Mouse (Mus musculus) bone marrow macrophage, adult 2 months (primary cell): ENCODE measurements around the gene Rtkn2. TPM values are rescaled to one million over a fixed set of nuclear protein-coding genes. Genes with fewer than 3 reads are reported as not detected.

ENCODE experiments used
- H3K27ac ChIP-seq: 2 replicates; pipeline ENCODE4 v1.5.1; 2012; ENCODE audit warnings: low read depth, low read length; ENCODE audit not compliant: insufficient read depth
- H3K4me1 ChIP-seq: 2 replicates; pipeline ENCODE4 v1.6.1; 2012; ENCODE audit warnings: low read length; ENCODE audit not compliant: control insufficient read depth, insufficient read depth
- H3K4me3 ChIP-seq: 2 replicates; pipeline ENCODE4 v1.5.1; 2012; ENCODE audit warnings: mild to moderate bottlenecking, low read length, moderate library complexity; ENCODE audit not compliant: insufficient read depth
- CTCF ChIP-seq: IDR thresholded peaks from 2 replicates; pipeline ENCODE4 v1.5.1; 2012; ENCODE audit warnings: low read depth, mild to moderate bottlenecking, low read length, moderate library complexity
- POLR2A ChIP-seq: IDR thresholded peaks from 2 replicates; pipeline ENCODE4 v1.6.1; 2012; ENCODE audit warnings: mild to moderate bottlenecking, low read depth, low read length, borderline replicate concordance
- polyA plus RNA-seq: library from polyadenylated mRNA; stranded (reverse); fragments of >200 nt; gene quantifications from 2 replicates; pipeline ENCODE4 v1.2.4, GENCODE M21; 2012; ENCODE audit not compliant: missing spikeins, insufficient read depth, insufficient read length

Gene Rtkn2
- polyA plus RNA-seq, 1 experiment, result 1.7 TPM

DNA sequence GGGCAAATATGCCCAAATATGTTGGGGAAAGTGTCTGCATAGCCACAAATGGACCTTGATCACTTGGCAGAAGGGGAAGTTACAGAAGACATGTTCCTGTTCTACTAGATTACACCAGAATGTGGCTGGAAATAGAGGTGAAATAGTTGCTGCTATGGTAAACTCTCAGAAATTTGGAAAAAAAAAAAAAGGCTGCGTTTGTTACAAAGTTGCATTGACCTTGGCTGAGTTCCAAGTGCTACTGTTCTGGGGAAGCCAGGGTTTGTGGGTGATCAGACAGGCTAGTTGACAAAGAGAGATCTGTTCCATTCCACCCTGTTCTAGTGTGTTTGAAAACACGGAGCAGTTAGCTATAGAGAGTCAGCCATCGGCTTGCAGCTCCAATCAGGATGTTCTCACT, 19.4 kb upstream of the Rtkn2 start:
- Histone ChIP-seq H3K27ac (peak overlapping the region; percentile 64), H3K4me1 (peaks cover 12% of the 10 kb centered on the region), H3K4me3 (no peak overlapping the region)
- no peak for TF ChIP-seq POLR2A
- TF ChIP-seq CTCF, result no peak

GRCm38 (mm10) chr10:67962496-67962895, 16.9 kb upstream of the Rtkn2 start:
- no peak for TF ChIP-seq CTCF
- no peak for TF ChIP-seq POLR2A
- Histone ChIP-seq H3K4me3 (no peak overlapping the region), H3K4me1 (peaks cover 26% of the 10 kb centered on the region), H3K27ac (no peak overlapping the region)

- H3K4me3 ChIP-seq, result no peak overlapping the region
- H3K4me1 ChIP-seq, result peaks cover 26% of the 10 kb centered on the region
- no peak overlapping the region for H3K27ac ChIP-seq
- no peak for TF ChIP-seq CTCF
- no peak for TF ChIP-seq POLR2A
These were observed 15.3 kb upstream of the Rtkn2 start for GRCm38 (mm10) chr10:67964060-67964459.

DNA sequence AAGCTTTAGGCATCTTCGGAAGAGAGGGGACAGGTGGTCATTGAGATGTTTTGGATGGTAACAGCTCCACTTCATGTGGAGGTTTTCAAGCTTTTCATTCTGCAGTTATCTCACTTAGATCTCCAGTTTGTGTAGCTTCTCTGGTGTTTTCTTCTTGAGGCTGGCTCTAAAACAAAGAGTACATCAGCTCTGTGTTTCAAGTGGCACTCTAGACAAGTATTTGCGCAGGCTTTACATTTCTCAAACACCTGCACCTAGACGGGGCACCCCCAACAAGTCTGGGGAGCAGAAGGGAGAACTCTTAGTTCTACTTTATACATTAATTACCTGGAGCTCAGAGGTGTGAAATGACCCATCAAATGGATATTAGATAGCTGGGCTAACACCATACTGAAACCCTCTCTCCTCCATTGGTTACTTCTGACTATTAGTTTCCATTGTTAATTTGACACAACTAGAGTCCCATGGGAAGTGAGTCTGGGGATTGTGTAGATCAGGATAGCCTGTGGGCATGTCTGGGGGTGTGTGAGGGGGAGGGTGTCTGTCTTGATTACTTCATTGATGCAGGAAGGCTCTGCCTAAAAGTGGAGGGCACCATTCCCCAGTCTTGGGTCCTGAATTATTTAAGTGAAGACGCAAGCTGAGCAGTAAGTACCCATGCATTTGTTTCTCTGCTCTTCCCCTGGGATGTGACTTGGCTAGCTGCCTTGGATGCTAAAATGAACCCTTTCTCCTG, 14.0 kb upstream of the Rtkn2 start:
- H3K27ac ChIP-seq, result peak overlapping the region; percentile 62

DNA sequence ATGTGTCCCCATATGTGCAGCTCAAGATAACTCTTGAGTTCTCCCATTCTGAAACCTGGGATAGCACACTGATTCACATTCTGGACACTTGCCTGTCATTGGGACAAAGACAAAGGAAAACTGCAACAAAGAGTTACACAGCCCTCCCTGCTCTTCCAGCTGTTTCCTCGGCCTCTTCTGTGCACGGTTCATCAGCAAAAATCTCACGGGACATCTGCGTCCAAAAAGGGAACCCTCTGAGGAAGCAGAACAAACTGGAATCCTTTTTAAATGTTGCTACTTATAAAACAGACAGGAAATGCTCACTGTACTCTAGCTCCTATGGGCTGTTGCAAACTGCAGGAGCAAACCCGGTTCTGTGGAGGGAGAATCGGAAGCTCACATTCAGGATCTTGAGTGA, 13.3 kb upstream of the Rtkn2 start:
- no peak for TF ChIP-seq CTCF
- TF ChIP-seq POLR2A, result no peak
- H3K27ac ChIP-seq, result peak overlapping the region; percentile 88
- H3K4me3 ChIP-seq, result peak overlapping the region; percentile 35
- H3K4me1 ChIP-seq, result peaks cover 14% of the 10 kb centered on the region

More for the DNA sequence above, 14.0 kb upstream of the Rtkn2 start:
- Histone ChIP-seq H3K4me3 (no peak overlapping the region), H3K4me1 (peaks cover 20% of the 10 kb centered on the region)
- TF ChIP-seq POLR2A (no peak), CTCF (no peak)

- no peak for TF ChIP-seq POLR2A
- TF ChIP-seq CTCF, result no peak
- Histone ChIP-seq H3K4me1 (peaks cover 14% of the 10 kb centered on the region), H3K4me3 (peak overlapping the region; percentile 35; the same call in 1 of the 2 replicates), H3K27ac (peak overlapping the region; percentile 88)
These were observed 12.4 kb upstream of the Rtkn2 start for GRCm38 (mm10) chr10:67966983-67967382.

- peaks cover 6% of the 10 kb centered on the region for H3K4me1 ChIP-seq
- no peak overlapping the region for H3K27ac ChIP-seq
- TF ChIP-seq CTCF, result no peak
- TF ChIP-seq POLR2A, result no peak
- no peak overlapping the region for H3K4me3 ChIP-seq
These were observed 8.1 kb upstream of the Rtkn2 start for GRCm38 (mm10) chr10:67971166-67971796.

DNA sequence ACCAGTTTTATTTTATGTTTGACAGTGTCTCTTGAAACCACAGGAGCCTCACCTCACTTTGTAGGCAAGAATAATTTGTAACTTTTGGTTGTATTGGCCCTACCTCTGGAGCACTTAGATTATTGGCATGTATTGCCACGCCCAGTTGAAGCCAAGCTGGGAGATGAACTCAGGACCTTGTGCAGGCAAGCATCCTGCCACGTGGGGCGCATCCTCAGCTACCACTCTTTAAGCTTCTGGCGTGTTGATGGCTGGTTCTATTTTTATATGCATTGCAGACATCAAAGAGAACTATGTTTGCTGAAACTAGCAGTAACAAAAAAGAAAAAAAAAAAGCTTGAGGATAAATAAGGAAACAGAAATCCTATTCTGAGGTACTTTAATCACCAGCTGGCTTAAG, 2.1 kb upstream of the Rtkn2 start:
- no peak overlapping the region for H3K27ac ChIP-seq
- TF ChIP-seq POLR2A (no peak), CTCF (no peak)
- H3K4me3 ChIP-seq, result no peak overlapping the region
- H3K4me1 ChIP-seq, result peaks cover 3% of the 10 kb centered on the region; the same call in 1 of the 2 replicates

GRCm38 (mm10) chr10:67983776-67984175, 4.4 kb downstream of the Rtkn2 start:
- Histone ChIP-seq H3K27ac (no peak overlapping the region), H3K4me3 (no peak overlapping the region), H3K4me1 (peaks cover 3% of the 10 kb centered on the region; the same call in 1 of the 2 replicates)
- TF ChIP-seq CTCF (no peak), POLR2A (no peak)

- Histone ChIP-seq H3K4me1 (no peaks in the 10 kb centered on the region), H3K4me3 (no peak overlapping the region), H3K27ac (no peak overlapping the region)
- peak; percentile 60 for TF ChIP-seq CTCF
- no peak for TF ChIP-seq POLR2A
These were observed 5.0 kb downstream of the Rtkn2 start for GRCm38 (mm10) chr10:67984271-67984943.
